Mouse (Mus musculus): ENCODE measurements at regions not wholly inside any gene's neighbourhood (a gene's known extent, or its start where the extent isn't known, plus 50 kb on each side); places are given as distances from the start of the nearest gene placed in this dataset.

GRCm38 (mm10) chrX:52668679-52669078 is 54.9 kb upstream of the Gpc3 start:
- Histone ChIP-seq H3K4me1 (ENCODE audit: control insufficient read depth, insufficient read depth, low read length) (no peaks in the 10 kb centered on the region), H3K4me2 (ENCODE audit: low read length) (no peak overlapping the region), H3K36me3 (ENCODE audit: control insufficient read depth, insufficient read depth, low read length) (no peaks in the 10 kb centered on the region), H3K9ac (replicated peaks; ENCODE audit: low read length) (no peak overlapping the region), H3K27me3 (ENCODE audit: control insufficient read depth, insufficient read depth, low read length) (no peaks in the 10 kb centered on the region), H3K9me3 (ENCODE audit: control insufficient read depth, low read length) (no peaks in the 10 kb centered on the region), H3K27ac (replicated peaks; ENCODE audit: low read depth, low read length) (no peak overlapping the region), H3K4me3 (replicated peaks; ENCODE audit: low read depth, low read length) (no peak overlapping the region)
- DNase-seq (peak; percentile 24), ATAC-seq (ENCODE audit: low FRiP score, low TSS enrichment) (no peak)
- WGBS = 59% methylated on average over 5 of the region's 5 CpGs

- no peak for ATAC-seq (ENCODE audit: low FRiP score, low TSS enrichment)
- whole genome bisulfite sequencing = 21% methylated on average over 5 of the region's 5 CpGs
- no peak overlapping the region for H3K4me3 ChIP-seq (replicated peaks; ENCODE audit: low read depth, low read length)
Measured at GRCm38 (mm10) chrX:52679045-52679444, 65.3 kb upstream of the Gpc3 start.

GRCm38 (mm10) chrX:52694392-52694791 is 80.6 kb upstream of the Gpc3 start:
- H3K27me3 ChIP-seq (ENCODE audit: control insufficient read depth, insufficient read depth, low read length) = no peaks in the 10 kb centered on the region
- no peaks in the 10 kb centered on the region for H3K9me3 ChIP-seq (ENCODE audit: control insufficient read depth, low read length)
- WGBS = 59% methylated on average over 2 of the region's 2 CpGs
- H3K4me3 ChIP-seq (replicated peaks; ENCODE audit: low read depth, low read length) = no peak overlapping the region
- no peaks in the 10 kb centered on the region for H3K36me3 ChIP-seq (ENCODE audit: control insufficient read depth, insufficient read depth, low read length)
- no peaks in the 10 kb centered on the region for H3K4me1 ChIP-seq (ENCODE audit: control insufficient read depth, insufficient read depth, low read length)
- DNase-seq = peak; percentile 26
- H3K9ac ChIP-seq (replicated peaks; ENCODE audit: low read length) = no peak overlapping the region
- ATAC-seq (ENCODE audit: low FRiP score, low TSS enrichment) = no peak
- no peak overlapping the region for H3K4me2 ChIP-seq (ENCODE audit: low read length)
- H3K27ac ChIP-seq (replicated peaks; ENCODE audit: low read depth, low read length) = no peak overlapping the region

More at GRCm38 (mm10) chrX:52679045-52679444, 65.3 kb upstream of the Gpc3 start:
- peak; percentile 24 for DNase-seq
- H3K9me3 ChIP-seq (ENCODE audit: control insufficient read depth, low read length) = no peaks in the 10 kb centered on the region
- no peaks in the 10 kb centered on the region for H3K27me3 ChIP-seq (ENCODE audit: control insufficient read depth, insufficient read depth, low read length)
- no peaks in the 10 kb centered on the region for H3K4me1 ChIP-seq (ENCODE audit: control insufficient read depth, insufficient read depth, low read length)
- H3K36me3 ChIP-seq (ENCODE audit: control insufficient read depth, insufficient read depth, low read length) = no peaks in the 10 kb centered on the region
- H3K4me2 ChIP-seq (ENCODE audit: low read length) = no peak overlapping the region
- no peak overlapping the region for H3K27ac ChIP-seq (replicated peaks; ENCODE audit: low read depth, low read length)
- no peak overlapping the region for H3K9ac ChIP-seq (replicated peaks; ENCODE audit: low read length)

GRCm38 (mm10) chrX:52699615-52700014 is 85.9 kb upstream of the Gpc3 start:
- no peak for ATAC-seq (ENCODE audit: low FRiP score, low TSS enrichment)
- 62% methylated on average over 1 of the region's 1 CpGs for WGBS
- Histone ChIP-seq H3K4me2 (ENCODE audit: low read length) (no peak overlapping the region), H3K36me3 (ENCODE audit: control insufficient read depth, insufficient read depth, low read length) (no peaks in the 10 kb centered on the region), H3K9me3 (ENCODE audit: control insufficient read depth, low read length) (no peaks in the 10 kb centered on the region), H3K4me3 (replicated peaks; ENCODE audit: low read depth, low read length) (no peak overlapping the region), H3K4me1 (ENCODE audit: control insufficient read depth, insufficient read depth, low read length) (no peaks in the 10 kb centered on the region), H3K27ac (replicated peaks; ENCODE audit: low read depth, low read length) (no peak overlapping the region), H3K9ac (replicated peaks; ENCODE audit: low read length) (no peak overlapping the region), H3K27me3 (ENCODE audit: control insufficient read depth, insufficient read depth, low read length) (no peaks in the 10 kb centered on the region)
- no peak for DNase-seq

GRCm38 (mm10) chrX:52717495-52717894 is 73.5 kb upstream of the Ccdc160 start:
- Histone ChIP-seq H3K4me3 (replicated peaks; ENCODE audit: low read depth, low read length) (no peak overlapping the region), H3K4me2 (ENCODE audit: low read length) (no peak overlapping the region), H3K27ac (replicated peaks; ENCODE audit: low read depth, low read length) (no peak overlapping the region), H3K9ac (replicated peaks; ENCODE audit: low read length) (no peak overlapping the region), H3K36me3 (ENCODE audit: control insufficient read depth, insufficient read depth, low read length) (no peaks in the 10 kb centered on the region), H3K27me3 (ENCODE audit: control insufficient read depth, insufficient read depth, low read length) (no peaks in the 10 kb centered on the region), H3K9me3 (ENCODE audit: control insufficient read depth, low read length) (no peaks in the 10 kb centered on the region), H3K4me1 (ENCODE audit: control insufficient read depth, insufficient read depth, low read length) (no peaks in the 10 kb centered on the region)
- WGBS = 36% methylated on average over 3 of the region's 3 CpGs
- ATAC-seq (ENCODE audit: low FRiP score, low TSS enrichment) = no peak
- peak; percentile 62 for DNase-seq

- no peaks in the 10 kb centered on the region for H3K4me1 ChIP-seq (ENCODE audit: control insufficient read depth, insufficient read depth, low read length)
- H3K36me3 ChIP-seq (ENCODE audit: control insufficient read depth, insufficient read depth, low read length) = no peaks in the 10 kb centered on the region
- DNase-seq = no peak
- H3K4me3 ChIP-seq (replicated peaks; ENCODE audit: low read depth, low read length) = no peak overlapping the region
- H3K9ac ChIP-seq (replicated peaks; ENCODE audit: low read length) = no peak overlapping the region
- 82% methylated on average over 3 of the region's 3 CpGs for WGBS
- H3K9me3 ChIP-seq (ENCODE audit: control insufficient read depth, low read length) = no peaks in the 10 kb centered on the region
- H3K27ac ChIP-seq (replicated peaks; ENCODE audit: low read depth, low read length) = no peak overlapping the region
- no peak for ATAC-seq (ENCODE audit: low FRiP score, low TSS enrichment)
- H3K27me3 ChIP-seq (ENCODE audit: control insufficient read depth, insufficient read depth, low read length) = no peaks in the 10 kb centered on the region
- H3K4me2 ChIP-seq (ENCODE audit: low read length) = no peak overlapping the region
Measured at GRCm38 (mm10) chrX:52738116-52738515, 52.9 kb upstream of the Ccdc160 start.

Data from midbrain, embryonic 14.5 days (tissue).